Mouse (Mus musculus) lung, embryonic 15.5 days (tissue): Measurements from ENCODE around the gene Fxn. TPM values are rescaled to one million over a fixed set of nuclear protein-coding genes. Genes with fewer than 3 reads are reported as not detected.

Experiments used
- ATAC-seq: fragments of 200-750 bp; cut with Nextera tagmentation; 2 replicates; pipeline ENCODE4 v1.8.0; 2017; ENCODE audit warnings: moderate number of reproducible peaks, borderline replicate concordance; ENCODE audit not compliant: low FRiP score, low TSS enrichment; ENCODE audit errors: extremely low read depth
- H3K27ac ChIP-seq: fragments of 300-500 bp; sonication (generic); 2 replicates; pipeline ENCODE4 v1.5.1; 2015; ENCODE audit warnings: moderate library complexity, mild to moderate bottlenecking, inconsistent platforms
- H3K27me3 ChIP-seq: fragments of 300-500 bp; sonication (generic); 2 replicates; pipeline ENCODE4 v1.6.1; 2015; ENCODE audit warnings: inconsistent platforms
- H3K36me3 ChIP-seq: fragments of 300-500 bp; sonication (generic); 2 replicates; pipeline ENCODE4 v1.6.1; 2015; ENCODE audit warnings: inconsistent platforms
- H3K4me1 ChIP-seq: fragments of 300-500 bp; sonication (generic); 2 replicates; pipeline ENCODE4 v1.6.1; 2015; ENCODE audit warnings: inconsistent platforms
- H3K4me2 ChIP-seq: fragments of 300-500 bp; sonication (generic); 2 replicates; pipeline ENCODE4 v1.6.1; 2015; ENCODE audit warnings: inconsistent platforms, mild to moderate bottlenecking, moderate library complexity
- H3K4me3 ChIP-seq: fragments of 300-500 bp; sonication (generic); 2 replicates; pipeline ENCODE4 v1.5.1; 2015; ENCODE audit warnings: mild to moderate bottlenecking, inconsistent platforms
- H3K9ac ChIP-seq: fragments of 300-500 bp; sonication (generic); 2 replicates; pipeline ENCODE4 v1.6.1; 2015; ENCODE audit warnings: inconsistent platforms
- H3K9me3 ChIP-seq: fragments of 300-500 bp; sonication (generic); 2 replicates; pipeline ENCODE4 v1.6.1; 2016; ENCODE audit warnings: inconsistent platforms
- WGBS: fragments of 180-500 bp; shearing (Covaris S2); methylation state at CpG from one replicate; pipeline ENCODE4 v1.1.7; 2015; 5-methylcytosine and 5-hydroxymethylcytosine counted together
- polyA plus RNA-seq: library from polyadenylated mRNA; unstranded; fragments of >200 nt; fragmentation: Nextera tagmentation; extraction: Ambion mirVana; gene quantifications from 2 replicates; pipeline ENCODE4 v1.2.1, GENCODE M21; 2015

Fxn gene
- 52.3 and 54.6 TPM in 2 replicates for polyA plus RNA-seq

DNA sequence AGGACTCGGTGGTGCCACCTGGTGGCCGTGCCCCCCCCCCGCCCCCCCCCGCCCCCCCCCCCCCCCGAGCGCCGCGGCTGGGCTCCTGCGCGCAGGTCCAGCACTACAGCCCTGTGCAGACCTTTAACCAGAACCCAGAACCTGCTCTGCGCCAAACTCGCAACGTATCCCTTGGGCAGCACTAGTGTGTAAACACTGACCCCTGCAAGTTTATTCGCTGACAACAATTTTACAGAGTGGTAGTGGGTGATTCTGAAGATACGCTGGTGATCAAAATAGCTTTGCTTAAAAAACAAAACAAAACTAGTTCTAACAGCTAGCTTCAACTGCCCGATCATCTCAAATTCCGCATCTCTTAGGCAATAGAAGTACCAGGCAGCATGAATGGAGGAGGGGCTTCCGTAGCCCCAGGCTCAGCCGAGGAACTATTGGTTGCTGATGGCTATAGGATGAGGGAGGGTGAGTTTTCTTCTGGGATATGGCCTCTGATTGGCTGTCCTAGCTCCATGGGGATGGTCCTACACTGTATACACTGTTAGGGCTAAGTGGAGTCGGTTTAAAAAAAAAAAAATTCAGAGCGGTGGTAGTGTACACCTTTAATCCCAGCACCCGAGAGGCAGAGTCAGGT, at the start of gene Fxn:
Fxn (minus strand) TSS at position 5 of the 628 bp plus-strand sequence.
- Histone ChIP-seq H3K36me3 (0 out of 2 replicates have a peak, but pooled peaks cover under 1% of the 10 kb centered on the region), H3K27me3 (no peaks in the 10 kb centered on the region), H3K9me3 (no peaks in the 10 kb centered on the region), H3K4me1 (peaks cover 9% of the 10 kb centered on the region), H3K4me2 (peak within 1 kb of the TSS; percentile 81), H3K4me3 (peak within 1 kb of the TSS; percentile 79), H3K9ac (peak within 1 kb of the TSS; percentile 75), H3K27ac (peak within 1 kb of the TSS; percentile 95)
- WGBS, result under 1% methylated on average over 14 of the region's 22 CpGs
- ATAC-seq, result peak; percentile 94

DNA sequence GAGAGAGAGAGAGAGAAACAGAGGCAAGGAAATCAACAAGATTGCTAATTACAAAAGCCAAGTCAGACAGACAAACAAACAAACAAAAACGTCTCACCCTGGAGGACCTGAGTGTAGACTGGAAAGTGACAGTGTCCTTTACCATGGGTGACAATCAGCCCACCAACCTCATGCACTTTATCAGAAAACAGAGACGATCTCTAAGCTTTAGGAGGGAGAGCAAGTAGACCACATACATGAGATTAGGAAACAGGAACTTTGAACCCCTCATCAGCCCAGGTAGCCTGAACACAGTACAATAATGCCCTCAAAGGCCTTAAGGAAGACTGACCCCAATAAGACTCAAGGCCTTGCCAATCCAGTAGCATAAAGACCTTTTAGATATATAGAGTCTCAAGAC, 47.5 kb upstream of the Fxn start:
- Histone ChIP-seq H3K27ac (no peak overlapping the region), H3K4me1 (peaks cover 11% of the 10 kb centered on the region), H3K36me3 (no peaks in the 10 kb centered on the region), H3K4me2 (no peak overlapping the region), H3K9me3 (no peaks in the 10 kb centered on the region), H3K27me3 (no peaks in the 10 kb centered on the region), H3K9ac (no peak overlapping the region), H3K4me3 (no peak overlapping the region)
- ATAC-seq, result no peak
- 50% methylated on average over 2 of the region's 2 CpGs for WGBS

DNA sequence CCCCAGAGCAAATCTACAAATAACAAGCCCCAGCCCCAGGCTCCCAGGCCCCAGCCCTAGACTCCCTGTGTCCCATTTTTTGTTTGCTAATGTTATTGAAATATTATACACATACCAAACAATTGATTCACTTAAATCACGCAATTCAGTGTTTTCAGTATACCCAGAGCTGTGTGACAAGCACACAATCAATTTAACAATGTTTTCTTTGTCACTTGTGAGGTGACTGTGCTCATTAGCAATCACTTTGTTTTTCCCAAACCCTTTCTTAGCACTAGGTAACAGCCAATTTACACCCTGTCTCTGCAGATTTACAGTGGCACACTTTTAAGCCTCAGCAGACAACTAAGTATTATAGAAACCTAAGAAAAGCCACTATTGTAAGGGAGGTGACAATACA, 46.6 kb upstream of the Fxn start:
- Histone ChIP-seq H3K27me3 (no peaks in the 10 kb centered on the region), H3K36me3 (no peaks in the 10 kb centered on the region), H3K9me3 (no peaks in the 10 kb centered on the region), H3K4me2 (no peak overlapping the region), H3K27ac (no peak overlapping the region), H3K4me3 (no peak overlapping the region), H3K9ac (no peak overlapping the region), H3K4me1 (peaks cover 11% of the 10 kb centered on the region)
- WGBS, result 41% methylated on average over 1 of the region's 1 CpGs
- ATAC-seq, result no peak

DNA sequence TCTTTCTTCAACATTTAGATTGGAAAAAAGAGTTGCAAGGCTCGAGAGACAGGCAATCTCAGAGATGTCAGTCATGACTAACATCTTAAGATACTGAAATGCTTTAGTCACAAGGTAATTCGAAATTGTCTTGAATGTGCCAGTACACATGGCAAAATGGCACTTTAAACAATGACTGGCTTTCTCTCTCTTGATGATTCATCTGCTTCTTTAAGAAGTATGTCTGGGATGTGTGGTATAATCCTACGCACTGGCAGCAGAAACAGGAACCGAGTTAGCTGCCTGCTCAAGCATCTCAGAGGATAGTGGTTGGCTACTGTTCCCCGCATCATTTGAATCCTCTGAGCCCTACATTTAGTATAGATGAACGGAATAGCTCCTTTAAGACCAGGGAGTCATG, 45.3 kb upstream of the Fxn start:
- peaks cover 14% of the 10 kb centered on the region for H3K4me1 ChIP-seq
- H3K27me3 ChIP-seq, result no peaks in the 10 kb centered on the region
- H3K27ac ChIP-seq, result no peak overlapping the region
- no peak overlapping the region for H3K4me3 ChIP-seq
- ATAC-seq, result no peak
- H3K4me2 ChIP-seq, result no peak overlapping the region
- H3K9me3 ChIP-seq, result no peaks in the 10 kb centered on the region
- H3K9ac ChIP-seq, result no peak overlapping the region
- WGBS, result 76% methylated on average over 6 of the region's 6 CpGs
- H3K36me3 ChIP-seq, result no peaks in the 10 kb centered on the region

DNA sequence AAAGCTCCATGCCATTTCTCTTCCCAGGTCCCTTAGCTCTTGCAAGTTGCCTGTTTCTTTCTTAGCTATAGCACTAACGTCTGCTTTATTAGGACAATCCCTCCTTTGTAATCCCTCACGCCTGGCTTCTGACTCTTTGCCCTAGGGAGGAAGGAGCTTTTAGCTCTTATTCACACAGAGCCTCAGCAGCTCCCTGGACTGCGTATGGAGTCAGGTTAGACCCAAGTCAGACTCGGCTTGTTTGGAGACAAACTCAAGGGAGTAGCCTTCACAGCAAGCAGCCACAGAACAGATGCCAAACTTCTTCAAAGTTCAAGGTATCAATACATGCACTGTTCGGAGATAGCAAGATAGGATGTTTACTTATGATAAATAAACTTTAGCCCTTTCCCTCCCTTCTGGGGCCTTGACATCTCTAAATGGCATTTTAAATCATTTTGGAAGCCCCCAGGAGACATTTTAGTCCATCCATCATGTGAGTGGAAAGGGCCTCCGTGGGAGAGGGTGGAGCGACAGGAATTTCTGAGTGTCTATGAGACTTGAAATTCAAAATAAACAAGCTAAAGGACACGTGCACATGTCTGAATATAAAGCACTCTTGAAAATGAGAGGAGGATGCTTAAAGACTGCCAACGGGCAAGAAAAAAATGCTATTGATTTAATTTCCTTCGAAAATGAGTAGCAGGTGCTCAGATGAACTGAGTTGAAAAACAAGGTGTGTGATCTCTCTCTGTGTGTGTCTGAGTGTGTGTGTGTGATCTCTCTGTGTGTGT, 43.6 kb upstream of the Fxn start:
- H3K27me3 ChIP-seq, result no peaks in the 10 kb centered on the region
- H3K27ac ChIP-seq, result no peak overlapping the region
- H3K36me3 ChIP-seq, result no peaks in the 10 kb centered on the region
- no peak overlapping the region for H3K4me3 ChIP-seq
- H3K9me3 ChIP-seq, result no peaks in the 10 kb centered on the region
- no peak overlapping the region for H3K9ac ChIP-seq
- ATAC-seq, result no peak
- WGBS, result 11% methylated on average over 10 of the region's 10 CpGs
- peaks cover 14% of the 10 kb centered on the region for H3K4me1 ChIP-seq
- no peak overlapping the region for H3K4me2 ChIP-seq

DNA sequence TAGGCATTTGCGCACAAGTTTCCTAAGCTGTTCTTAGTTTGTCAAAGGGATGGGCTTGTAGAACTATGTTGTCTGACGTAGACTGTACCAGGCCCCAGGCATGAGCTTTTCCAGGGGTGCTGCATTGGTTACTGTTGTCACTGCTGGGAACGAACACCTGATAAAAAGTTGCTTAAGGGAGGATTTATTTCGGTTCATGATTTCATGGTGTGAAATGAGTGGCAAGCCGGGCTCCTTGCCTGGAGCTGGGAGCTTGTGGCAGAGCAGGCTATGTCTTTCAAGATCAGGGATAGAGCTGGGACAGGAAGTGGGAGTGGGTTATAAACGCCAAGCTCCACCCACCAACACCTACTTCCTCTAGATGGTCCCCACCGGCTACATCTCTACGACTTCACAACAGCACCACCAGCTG, 41.5 kb upstream of the Fxn start:
- Histone ChIP-seq H3K4me1 (peaks cover 25% of the 10 kb centered on the region), H3K4me3 (no peak overlapping the region), H3K4me2 (no peak overlapping the region), H3K9me3 (no peaks in the 10 kb centered on the region), H3K27ac (peak overlapping the region; percentile 74), H3K36me3 (no peaks in the 10 kb centered on the region), H3K9ac (no peak overlapping the region), H3K27me3 (no peaks in the 10 kb centered on the region)
- WGBS, result 73% methylated on average over 8 of the region's 8 CpGs
- no peak for ATAC-seq

DNA sequence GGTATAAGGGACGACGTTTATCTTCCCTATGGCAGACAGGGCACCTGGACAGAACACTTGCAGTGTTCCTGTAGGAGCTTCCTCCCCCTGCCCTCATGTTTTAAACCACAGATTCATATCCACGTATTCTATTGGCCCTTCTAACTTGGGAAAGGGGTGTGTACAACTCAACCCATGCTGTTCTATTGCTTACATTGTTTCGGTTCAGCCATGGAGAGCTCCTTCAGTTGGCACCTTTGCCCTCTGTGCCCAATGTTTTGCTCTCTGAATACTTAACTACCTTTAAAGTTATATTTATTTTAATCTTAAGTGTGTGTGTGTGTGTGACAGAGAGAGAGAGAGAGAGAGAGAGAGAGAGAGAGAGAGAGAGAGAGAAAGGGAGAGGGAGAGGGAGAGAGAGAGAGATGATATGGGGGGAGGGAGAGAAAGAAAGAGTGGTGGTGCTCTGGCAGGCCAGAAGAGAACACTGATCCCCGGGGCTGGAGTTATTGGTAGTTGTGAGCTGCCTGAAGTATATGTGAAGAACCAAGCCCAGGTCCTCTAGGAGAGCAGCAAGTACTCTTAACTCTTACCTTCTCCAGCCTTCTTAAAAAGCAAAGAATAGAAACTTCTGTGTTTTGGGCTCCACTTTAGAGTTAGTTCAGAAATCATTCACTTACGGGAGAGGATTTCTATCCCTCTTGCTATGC, 41.0 kb upstream of the Fxn start:
- Histone ChIP-seq H3K27ac (peak overlapping the region; percentile 74), H3K27me3 (no peaks in the 10 kb centered on the region), H3K4me3 (no peak overlapping the region), H3K4me1 (peaks cover 25% of the 10 kb centered on the region), H3K36me3 (no peaks in the 10 kb centered on the region), H3K9me3 (no peaks in the 10 kb centered on the region), H3K4me2 (no peak overlapping the region), H3K9ac (no peak overlapping the region)
- ATAC-seq, result no peak
- 55% methylated on average over 6 of the region's 6 CpGs for WGBS

DNA sequence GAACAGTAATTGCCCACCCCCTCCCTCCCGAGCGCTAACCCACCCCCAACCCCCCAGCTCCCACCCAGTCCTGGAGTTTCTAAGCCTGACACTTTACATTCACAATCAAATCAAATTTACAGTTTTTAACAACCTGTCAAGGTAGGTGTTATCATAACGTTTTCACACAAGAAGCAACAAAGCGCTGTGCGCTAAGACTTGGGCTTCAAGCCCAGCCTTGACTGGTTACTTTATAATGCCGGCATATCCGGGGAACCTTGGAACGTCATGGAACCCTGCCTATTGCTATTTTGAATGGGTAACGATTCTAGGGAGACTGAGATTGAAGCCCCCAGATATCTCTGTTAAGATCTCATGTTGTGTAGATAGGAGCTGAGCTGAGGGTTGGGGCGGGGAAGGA, 37.8 kb upstream of the Fxn start:
- ATAC-seq, result no peak
- Histone ChIP-seq H3K4me3 (no peak overlapping the region), H3K9me3 (no peaks in the 10 kb centered on the region), H3K4me1 (peaks cover 14% of the 10 kb centered on the region), H3K9ac (no peak overlapping the region), H3K36me3 (no peaks in the 10 kb centered on the region), H3K27me3 (no peaks in the 10 kb centered on the region), H3K4me2 (no peak overlapping the region), H3K27ac (peak overlapping the region; percentile 44; the same call in 1 of the 2 replicates)
- WGBS, result 55% methylated on average over 10 of the region's 10 CpGs

DNA sequence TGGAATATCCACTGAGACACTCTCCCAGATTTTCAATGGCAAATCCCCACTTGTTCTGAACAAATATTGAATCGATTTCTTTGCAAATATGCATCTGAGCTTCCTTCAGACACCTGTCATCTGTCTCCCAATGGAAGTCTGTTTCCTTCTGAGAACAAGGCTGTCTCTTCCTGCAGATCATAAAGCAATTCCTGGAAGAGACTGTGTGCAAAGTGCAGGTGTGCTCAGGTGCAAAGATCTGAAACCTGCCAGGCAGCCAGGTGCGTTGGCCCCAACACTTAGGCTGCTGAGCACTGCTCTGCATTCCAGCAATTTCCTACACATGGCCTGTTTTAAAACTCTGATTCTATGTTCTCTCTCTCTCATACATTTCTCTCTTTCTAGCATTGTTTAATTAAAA, 37.3 kb upstream of the Fxn start:
- no peaks in the 10 kb centered on the region for H3K9me3 ChIP-seq
- no peak overlapping the region for H3K4me3 ChIP-seq
- no peaks in the 10 kb centered on the region for H3K36me3 ChIP-seq
- peak overlapping the region; percentile 44 for H3K27ac ChIP-seq
- peaks cover 14% of the 10 kb centered on the region for H3K4me1 ChIP-seq
- H3K9ac ChIP-seq, result no peak overlapping the region
- no peak for ATAC-seq
- H3K27me3 ChIP-seq, result no peaks in the 10 kb centered on the region
- H3K4me2 ChIP-seq, result no peak overlapping the region
- 65% methylated on average over 2 of the region's 2 CpGs for WGBS

DNA sequence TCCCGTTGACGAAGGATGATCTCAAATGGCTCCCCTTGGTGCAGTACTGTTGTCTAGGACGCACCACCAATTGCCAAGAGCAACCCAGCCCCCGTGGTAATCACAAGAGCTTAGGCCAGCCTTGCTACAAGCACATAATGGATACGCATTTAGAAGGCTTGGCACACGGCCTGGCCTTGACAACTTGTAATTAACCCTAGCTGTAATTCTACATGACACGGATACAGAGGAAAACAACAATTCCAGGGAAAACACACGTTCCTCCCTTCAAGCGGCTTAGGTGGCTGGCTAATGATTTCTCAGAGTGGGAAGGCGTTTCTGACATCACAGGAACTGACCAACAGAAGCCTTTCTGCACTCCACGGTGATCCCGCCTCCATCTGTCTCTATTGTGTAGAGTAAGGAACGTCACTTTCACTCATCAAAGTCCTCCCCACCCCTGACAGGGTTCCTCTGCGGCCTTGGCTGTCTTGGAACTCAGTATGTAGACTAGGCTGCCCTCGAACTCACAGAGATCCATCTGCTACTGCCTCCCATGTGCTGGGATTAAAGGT, 36.7 kb upstream of the Fxn start:
- WGBS, result 49% methylated on average over 15 of the region's 15 CpGs
- Histone ChIP-seq H3K4me2 (no peak overlapping the region), H3K36me3 (no peaks in the 10 kb centered on the region), H3K9me3 (no peaks in the 10 kb centered on the region), H3K27ac (peak overlapping the region; percentile 44; the same call in 1 of the 2 replicates), H3K27me3 (no peaks in the 10 kb centered on the region), H3K9ac (no peak overlapping the region), H3K4me3 (no peak overlapping the region), H3K4me1 (peaks cover 14% of the 10 kb centered on the region)
- no peak for ATAC-seq

DNA sequence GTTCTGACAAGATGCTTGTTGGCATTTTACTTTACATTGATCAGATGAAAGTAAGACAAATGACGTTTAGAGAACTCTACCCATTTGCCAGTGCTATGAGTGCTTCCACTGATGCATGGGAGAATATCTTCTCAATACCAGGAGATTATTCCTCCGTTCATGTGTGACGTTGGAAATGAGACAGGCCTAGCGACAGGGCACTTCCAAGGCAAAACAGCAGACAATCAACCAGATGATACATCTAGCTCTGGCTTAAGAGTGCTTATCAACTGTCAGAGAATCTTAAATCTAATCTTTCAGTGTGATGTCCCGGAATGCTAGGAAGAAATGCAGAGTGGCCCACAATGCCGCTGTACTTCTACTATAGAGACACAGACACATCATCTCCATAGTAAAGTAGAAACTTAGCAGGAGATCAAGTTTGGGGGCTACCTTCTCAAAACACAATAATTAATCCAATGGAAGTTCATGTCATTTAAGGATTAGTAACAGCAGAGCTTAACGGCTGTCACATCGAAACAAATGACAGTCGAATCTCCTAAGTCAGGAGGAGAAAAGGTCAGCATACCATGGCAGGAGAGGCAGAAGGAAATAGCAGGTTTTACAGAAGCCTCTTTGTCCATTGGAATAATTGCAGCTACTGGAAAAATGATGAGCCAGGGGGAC, 35.8 kb upstream of the Fxn start:
- no peak overlapping the region for H3K9ac ChIP-seq
- H3K4me1 ChIP-seq, result peaks cover 14% of the 10 kb centered on the region; the same call in 1 of the 2 replicates

More for the DNA sequence above, 35.8 kb upstream of the Fxn start:
- Histone ChIP-seq H3K36me3 (no peaks in the 10 kb centered on the region), H3K4me2 (no peak overlapping the region), H3K9me3 (no peaks in the 10 kb centered on the region), H3K4me3 (no peak overlapping the region), H3K27ac (no peak overlapping the region), H3K27me3 (no peaks in the 10 kb centered on the region)
- WGBS, result 74% methylated on average over 9 of the region's 9 CpGs
- no peak for ATAC-seq
